Mouse (Mus musculus) cerebellum, postnatal 36 days (tissue): ENCODE results near the gene Srprb.
"Not testable (repeated sequence)": the region's sequence is repeated elsewhere in the genome, so short reads cannot be mapped to it uniquely, and the experiment has no call there.

Experiments used
- DNase-seq, 2 experiments: peaks; one replicate each; pipeline ENCODE4 v3.0.0; 2021 to 2022; ENCODE audit warnings: mixed read lengths in 2 of 2

The Srprb gene

DNA sequence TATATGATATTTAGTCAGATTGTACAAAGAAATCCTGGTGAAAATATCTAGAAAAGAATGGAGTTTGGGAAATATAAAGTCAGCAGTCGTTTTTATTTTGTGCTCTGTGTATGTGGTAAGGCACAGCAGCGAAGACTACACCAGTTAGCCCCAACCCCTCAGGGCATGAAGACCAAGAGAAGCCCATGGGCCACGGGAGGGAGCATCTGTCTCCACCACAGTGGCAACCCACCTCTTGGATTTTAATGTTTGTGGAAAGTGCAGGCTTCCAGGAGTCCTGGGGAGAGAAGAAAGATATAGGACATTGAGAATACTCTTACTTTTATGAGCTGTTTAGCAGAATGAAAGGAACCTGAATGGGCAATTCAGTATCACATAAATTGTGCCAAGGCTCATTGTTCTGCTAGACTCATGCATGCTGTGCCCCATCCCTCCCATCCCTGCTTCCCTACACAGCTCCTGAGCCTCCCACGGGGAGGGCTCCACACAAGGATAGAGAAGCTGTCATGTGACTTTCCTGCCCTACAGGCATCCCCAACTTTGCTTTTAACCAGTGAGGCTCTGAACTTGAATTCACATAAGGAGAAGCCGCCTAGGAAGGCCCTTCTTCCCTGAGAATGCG is 7.0 kb upstream of the Srprb start:
- no peak for DNase-seq

DNA sequence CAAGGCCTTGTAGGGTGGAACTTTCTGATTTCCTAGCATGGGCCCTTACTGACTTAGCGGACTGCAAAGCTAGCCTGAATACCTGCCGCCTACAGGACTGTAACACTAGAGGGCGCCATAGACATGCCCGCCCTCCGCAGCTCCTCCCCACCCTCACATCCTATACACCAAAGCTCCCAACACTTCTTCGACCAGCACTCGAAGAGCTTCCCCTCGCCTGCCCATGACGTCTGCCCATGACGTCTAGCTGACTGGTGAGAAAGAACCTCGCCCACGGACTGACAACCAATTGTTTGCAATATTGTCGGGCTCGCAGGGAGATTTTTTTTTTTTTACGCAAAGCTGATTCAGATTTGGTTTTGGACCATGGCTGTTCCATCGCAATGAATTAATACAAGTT is 5.9 kb upstream of the Srprb start:
- DNase-seq: peak; percentile 62 to 64

DNA sequence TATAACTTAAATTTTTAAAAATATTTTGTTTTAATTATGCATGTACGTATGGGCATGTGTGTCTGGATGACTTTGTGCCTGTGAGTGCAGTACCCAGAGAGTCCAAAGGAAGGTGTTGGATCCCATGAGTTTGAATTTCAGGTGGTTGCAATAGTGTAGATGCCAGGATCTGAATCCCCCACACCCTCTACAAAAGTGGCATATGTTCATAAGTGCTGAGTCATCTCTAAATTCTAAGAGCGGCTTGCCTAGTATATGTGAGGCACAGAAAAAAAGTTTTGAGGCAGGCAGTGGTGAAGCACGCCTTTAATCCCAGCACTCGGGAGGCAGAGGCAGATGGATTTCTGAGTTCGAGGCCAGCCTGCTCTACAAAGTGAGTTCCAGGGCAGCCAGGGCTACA is 3.8 kb upstream of the Srprb start:
- no peak for DNase-seq

DNA sequence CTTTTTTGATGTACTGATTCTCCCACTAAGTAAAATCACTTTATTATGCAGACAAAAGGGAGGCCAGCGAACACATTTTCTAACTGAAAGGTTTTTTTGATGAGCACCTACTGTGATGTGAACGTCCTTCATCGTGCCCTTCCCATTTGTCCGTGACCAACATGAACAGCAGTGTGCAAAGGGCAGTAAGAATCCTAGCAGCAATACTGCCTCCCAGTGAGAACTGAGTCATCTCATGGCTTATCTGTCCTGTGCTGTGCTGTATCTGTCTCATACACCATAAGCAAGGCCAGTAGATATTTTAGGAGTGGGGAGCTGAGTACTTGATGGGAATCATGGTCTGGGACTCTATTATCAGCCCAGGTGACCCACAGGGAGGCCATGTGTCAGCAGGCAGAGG is 13.5 kb downstream of the Srprb start:
- DNase-seq: no peak

DNA sequence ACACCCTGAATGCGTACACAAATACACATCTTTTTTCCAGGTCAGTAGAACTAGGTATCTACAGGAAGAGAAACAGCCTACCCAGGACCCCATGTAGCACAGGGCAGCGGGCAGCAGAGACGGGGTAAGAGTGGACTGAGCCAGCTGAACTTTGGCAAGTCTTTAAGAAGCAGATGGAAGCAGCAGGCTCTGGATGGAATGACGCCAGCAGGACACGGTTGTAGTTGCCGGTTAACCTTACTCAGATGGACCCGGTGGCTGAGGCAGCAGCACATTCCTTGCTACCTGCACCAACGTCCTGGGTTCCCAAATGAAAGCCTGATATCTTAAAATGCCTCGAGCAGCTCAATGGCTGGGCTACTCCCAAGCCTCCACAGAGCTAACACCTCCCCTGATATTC is 15.2 kb downstream of the Srprb start:
- DNase-seq: peak; percentile 78 to 82

DNA sequence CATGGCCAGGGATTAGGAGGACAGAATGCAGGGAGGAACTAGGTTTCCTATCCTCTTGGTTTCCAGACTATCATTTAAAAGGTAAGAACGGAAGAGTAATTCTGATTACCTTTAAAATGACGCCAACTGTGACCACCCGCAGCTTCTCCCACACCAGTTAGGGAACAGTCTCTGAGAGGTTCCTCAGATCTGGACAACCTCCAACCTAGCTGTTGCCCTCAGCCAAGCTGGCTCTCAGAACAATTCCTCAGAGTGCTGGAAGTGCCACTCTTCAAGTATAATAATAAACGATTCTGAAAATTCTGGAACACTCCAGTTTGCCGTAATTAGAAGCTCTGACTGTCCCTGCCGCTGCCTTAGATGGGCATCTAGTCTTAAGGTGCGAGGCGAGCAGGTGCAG is 16.0 kb downstream of the Srprb start:
- DNase-seq: peak; percentile 33 to 47

DNA sequence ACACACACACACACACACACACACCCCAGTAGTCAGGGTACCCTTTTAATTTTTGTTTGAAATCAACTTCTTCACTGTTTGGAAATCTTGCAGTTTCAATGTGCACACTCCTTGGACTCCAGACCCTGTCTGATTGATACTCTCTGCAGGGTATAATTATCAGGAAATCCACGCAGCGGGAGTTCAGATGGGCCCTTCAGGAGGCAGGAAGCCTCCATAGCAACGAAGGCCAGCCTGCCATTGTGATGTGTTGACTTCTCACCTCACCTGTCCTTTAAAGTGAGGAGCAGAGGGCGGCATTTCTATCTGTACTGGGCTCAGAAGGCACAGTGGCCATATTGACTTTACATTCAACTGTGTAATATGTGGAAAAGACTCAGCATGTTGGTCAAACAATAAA is 17.1 kb downstream of the Srprb start:
- no peak for DNase-seq

DNA sequence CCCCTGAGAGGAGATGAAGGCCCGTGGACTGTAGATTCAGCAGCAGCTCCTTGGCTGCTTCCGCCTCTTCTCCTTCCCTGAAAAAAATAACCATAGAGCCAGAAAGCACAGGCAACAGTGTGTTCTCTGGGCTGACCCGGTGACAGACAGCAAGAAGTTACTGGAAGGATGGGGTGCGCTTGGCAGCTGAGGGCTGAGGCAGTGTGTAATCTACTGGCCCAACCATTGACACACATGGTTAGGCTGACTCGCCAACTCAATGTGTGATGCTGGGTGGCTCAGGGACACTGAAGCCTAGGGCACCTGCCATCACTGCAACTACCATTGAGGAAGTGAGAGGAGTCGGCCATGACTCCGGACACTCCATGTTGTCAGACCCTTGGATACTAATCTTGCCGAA is 20.1 kb downstream of the Srprb start:
- DNase-seq: no peak

DNA sequence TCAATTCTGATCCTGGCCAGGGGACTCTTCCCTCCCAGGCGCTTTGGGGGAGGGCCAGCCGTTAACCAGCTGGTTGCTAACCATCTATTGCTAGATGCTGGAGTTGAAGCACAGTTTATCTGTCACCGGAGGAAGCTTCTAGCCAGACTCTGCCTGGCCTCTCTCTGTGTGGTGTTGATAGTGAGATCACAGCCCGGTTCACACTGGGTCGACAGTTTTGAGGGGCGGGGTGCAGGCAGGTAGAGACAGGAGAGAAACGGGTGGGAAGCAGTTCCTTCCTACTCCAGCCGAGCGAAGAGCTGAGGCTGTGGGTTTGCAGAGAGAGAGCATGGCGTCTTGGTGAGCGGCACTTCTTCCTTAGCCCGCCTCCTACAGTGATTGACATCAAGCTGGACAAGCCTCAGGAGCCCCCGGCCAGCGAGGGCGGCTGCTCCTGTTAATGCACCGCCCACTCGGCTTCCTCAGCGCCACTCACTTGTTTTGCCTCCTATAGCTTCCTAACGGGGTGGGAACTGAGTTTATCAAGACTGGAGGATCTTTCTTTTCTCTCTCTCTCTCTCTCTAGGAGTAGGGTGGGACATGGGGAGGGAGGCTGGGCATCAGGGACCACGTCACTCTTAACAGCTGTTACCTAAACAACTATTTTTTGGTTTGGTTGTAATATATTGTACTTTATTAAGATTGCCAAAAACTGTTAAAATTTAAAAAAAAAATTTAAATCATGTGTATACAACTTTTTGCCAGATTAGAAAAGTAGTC is 21.0 kb downstream of the Srprb start:
- DNase-seq: no peak

DNA sequence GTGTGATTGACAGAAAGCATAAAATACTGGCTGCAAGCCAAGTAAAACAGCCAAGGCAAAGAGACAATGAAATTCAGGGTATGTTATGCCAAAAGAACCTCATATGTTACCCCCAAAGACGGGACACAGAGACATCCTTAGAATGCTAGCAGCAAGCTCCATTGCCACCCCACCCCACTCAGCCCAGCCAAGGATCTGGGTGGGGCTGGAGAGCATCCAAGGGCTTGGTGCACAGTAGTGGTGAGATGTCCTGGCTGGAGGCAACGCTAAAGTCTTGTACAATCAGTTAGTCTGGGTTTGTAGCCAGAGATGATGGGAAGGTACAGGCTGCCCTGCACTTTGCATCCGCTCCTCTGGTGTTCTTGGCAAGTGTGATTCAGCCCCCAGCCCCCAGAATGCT is 21.6 kb downstream of the Srprb start:
- DNase-seq: peak; percentile 55 to 56

DNA sequence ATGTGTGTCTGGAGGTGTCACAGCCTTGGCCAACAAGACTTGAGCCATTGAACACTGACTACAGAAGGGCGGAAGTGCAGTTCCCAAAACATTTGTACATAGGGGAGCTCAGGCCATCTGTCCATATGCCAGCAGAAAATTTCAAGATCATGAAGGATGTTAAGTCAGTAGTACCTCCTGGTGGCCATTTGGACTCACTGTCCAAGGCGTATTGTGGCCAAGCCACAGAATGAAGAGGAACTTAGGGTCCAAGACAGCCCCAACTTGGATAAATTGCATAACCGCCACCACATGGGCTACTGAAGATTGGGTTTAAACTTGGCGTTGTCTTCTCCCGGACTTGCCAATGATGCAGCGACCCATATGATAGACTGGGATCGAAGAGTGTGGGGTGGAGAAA is 26.2 kb downstream of the Srprb start:
- no peak for DNase-seq

DNA sequence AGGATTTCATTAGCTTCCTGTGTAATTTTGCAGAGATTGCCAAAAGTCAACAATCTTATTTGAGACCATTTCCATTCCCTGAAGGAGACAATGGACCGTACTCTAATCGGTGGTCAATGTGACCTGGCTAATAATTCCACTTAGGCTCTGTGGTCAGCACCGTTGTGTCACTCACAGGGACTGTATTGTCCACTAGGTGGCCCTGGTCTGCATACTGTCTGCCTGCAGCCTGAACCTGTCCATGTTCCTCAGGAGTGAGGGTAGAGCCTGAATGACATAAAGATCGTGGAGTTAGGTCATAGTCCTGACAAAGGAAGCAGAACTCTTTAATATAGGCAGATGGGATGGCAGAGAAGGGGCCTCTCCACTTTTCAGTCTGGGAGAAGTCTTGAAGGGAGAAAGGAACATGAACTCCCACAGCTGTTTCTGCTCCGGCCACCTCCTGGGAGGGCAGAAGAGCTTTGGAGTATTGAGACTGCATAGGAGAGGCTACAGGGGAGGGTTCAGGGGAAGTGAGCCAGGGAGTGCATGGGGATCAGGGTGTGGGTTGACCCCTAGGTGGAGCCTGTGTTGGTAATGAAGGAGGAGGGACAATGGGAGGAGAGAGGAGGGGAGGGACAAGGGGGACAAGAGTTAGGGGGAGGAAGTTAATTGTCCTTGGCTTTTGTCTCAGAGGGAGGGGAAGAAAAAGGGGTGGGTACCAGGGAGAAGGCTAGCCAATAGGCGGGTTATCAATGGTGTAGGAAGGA is 27.0 kb downstream of the Srprb start:
- DNase-seq: no peak

DNA sequence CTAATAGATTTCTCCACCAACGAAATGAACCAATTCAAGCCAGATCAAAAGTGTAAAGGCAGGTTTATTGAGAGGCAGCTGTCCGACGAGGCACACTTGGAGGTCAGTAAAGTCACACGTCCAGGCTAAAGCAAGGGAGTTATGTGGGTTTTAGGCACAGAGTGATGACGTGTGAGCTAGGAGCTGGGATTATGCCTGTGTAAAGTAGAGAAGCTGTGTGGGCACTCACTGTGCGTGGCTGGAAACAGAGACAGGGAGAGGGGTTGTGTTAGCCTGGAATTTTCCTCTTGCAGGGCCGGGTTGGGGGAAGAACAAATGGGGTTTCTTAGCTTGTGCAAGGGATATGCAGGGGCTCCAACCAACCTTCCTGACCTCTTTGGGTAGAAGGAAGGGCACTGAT is 33.2 kb downstream of the Srprb start:
- DNase-seq: no peak

DNA sequence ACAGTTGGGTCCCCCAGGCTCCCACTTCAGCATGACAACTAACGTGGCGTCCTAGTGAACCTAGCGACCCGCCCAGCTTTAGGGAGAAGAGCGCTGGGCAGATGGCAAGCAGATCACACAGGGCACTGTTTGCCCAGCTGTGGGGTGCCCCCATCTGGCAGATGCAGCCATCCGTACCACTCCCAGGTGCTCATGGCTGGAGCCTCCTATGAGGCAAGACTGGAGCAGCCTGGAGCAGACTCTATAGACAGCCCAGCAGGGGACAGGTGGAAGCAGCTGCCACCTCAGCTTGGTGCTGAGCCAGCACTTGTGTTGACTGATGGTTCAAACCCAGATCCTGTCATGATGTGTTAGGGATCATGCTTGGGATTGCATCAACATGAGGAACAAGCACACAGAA is 33.9 kb downstream of the Srprb start:
- no peak for DNase-seq

DNA sequence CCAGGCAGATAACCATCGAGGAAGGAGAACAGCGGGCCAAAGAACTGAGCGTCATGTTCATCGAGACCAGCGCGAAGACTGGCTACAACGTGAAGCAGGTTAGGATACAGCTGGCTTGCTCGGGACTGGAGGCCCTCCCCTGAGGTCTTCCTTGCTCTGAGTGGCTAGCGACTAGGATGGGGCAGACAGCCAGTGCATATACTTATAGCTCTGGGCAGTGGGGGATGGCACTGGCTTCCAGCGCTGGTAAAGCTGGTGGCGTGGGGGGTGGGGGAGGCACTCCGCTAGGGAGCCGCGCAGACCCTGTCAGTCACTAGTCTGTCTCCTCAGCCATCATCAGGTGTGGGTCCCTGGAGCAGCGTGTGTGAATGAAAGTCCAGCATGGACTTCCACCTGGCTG is 38.1 kb downstream of the Srprb start:
- no peak for DNase-seq

DNA sequence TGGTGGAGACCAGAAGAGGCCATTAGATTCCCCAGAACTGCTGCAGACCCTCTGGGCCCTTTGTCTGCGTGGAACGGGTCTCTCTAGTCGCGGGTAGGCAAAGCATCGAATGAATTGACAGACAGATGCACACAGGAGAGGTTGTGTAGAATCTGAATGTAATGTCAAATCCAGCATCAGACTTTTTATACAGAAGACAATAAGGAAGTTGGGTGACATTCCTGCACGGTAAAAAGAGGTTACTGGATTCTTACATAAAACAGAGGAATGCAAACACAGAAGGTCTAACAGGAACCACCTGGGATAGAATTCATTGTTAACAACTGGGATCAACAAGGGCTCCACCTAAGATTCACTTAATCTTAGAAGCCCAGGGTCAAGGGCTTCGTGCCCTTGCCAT is 46.8 kb downstream of the Srprb start:
- DNase-seq: not testable (repeated sequence)

DNA sequence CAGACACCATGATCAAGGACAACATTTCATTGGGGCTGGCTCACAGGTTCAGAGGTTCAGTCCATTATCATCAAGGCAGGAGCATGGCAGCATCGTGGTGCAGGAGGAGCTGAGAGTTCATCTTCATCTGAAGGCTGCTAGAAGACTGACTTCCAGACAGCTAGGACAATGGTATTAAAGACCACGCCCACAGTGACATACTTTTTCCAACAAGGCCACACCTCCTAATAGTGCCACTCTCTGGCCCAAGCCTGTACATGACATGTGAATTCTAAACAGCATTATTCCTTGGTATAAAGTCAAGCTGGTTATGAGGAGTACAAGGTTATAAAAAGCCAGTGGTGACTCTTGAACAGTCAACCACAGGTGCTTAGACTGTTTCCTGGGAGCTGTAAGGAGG is 47.4 kb downstream of the Srprb start:
- DNase-seq: no peak

DNA sequence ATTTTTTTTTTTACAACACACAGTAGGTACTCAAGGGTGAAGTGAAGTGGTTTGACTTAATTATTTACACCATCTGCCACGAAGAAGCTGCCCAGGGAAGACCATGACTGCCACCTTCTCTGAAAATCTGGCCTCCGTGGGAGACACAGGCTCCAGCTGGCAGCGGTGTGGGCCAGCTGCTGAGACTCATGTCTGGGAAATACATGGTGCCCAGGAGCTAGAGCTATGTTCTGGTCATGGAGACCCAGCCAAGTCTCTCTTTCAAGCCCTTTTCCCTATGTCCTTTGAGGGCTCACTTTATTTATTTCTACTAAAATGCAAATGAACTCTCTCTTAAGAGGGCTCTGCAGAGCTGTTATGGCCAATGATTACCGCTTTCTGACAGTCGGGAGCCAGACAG is 48.7 kb downstream of the Srprb start:
- no peak for DNase-seq

DNA sequence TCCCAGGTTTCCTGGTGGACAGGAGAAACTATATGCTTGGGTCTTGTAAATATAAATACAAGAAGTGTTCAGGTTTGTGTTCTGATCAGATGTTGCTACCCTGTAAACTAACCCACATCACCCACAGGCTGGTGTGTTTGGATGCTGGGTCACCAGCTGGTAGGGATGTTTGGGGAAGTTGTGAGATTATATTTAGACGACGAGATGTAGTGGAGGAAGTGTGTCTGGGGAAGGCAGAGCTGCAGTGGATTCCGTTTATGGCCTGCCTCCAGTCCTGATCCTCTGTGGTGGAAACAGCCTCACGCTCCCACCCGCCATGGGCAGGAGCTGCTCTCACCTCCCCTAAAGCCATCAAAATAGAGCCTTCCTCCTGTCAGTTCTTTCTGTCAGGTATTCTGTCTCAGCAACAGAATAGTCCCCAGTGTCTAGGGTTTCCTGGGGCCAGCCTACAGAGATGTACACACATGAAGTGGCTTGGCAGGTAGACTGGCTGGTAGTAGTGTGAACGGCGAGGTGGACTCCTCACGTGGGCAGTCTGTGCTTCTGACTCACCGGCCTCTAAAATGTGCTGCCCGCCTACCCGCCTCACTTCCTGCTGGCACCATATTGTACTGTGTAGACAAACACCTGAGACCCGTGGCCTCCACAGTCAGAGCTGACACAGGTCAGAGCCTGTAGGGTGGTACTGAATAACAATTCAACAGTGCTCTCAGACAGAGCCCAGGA is 52.7 kb downstream of the Srprb start:
- no peak for DNase-seq

DNA sequence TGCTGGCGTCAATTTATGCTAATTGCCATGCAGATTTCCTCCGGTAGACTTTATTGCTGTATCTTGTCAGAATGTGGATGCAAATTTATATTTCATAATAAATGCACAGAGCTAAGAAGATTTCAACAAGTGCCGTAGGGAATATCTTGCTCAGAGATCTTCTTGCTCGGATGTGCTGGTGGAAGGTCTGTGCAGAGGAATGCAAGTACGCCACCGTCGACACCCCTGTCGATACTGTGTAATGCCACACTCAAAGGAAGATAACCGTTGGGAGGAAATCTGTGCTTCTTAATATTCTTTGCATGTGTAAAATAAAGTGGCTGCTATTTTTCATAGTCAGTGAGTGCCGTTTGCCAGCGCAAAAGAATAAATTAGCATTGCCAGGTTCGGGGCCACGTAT is 54.8 kb downstream of the Srprb start:
- DNase-seq: no peak

DNA sequence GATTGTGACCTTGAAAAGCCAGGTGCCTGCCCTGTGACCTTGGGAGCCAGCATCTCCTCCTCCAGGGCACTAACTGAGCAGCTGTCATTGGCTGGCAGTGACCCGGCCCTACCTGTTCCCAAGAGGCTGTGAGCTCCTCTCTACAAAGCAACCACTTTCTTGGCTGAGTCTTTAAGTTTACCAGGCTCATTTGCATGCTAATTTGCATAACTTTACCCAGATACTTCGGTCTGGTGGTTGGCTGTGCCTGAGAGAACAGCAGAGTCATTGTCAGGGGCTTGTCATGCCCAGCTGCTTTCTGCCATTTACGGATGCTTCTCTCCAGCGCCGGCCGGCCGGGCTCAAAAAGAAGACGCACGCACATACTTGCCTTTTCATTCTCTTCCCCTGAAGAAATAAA is 55.2 kb downstream of the Srprb start:
- DNase-seq: no peak

DNA sequence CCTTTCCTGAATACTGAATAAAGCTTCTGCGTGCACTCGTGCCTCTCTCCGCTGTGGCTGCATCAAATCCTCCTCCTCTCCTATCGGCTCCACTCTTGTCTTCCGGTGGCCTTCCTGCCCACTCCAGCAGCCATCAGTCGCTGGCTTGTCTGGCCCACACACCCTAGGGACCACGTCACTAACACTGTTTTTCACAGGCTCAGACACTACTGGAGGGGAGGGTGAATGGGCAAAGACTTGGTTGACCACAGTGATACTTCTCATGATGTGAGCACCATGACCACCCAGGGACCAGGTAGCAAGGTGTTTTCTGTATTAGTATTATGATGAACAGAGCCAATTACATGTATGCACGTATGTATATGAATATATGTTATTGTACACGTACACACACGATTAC is 55.7 kb downstream of the Srprb start:
- no peak for DNase-seq

DNA sequence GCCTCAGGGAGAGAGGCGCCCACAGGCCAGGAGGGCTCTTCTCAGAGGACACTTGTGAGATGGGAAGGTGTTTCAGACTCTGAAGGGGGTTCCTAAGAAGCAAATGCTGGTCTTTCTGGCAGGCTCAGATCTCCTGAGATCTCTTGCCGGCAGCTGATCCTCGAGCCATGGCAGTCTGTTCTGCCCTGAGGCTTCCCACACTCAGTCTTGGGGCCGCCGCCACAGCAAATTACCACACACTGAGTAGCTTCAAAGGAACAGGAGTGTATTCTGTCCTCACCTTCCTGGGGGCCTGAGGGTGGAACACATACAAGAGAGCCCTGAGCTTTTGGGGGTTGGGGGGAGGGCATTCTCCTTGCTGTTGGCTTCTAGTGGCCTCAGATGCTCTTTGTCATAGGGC is 56.6 kb downstream of the Srprb start:
- no peak for DNase-seq

DNA sequence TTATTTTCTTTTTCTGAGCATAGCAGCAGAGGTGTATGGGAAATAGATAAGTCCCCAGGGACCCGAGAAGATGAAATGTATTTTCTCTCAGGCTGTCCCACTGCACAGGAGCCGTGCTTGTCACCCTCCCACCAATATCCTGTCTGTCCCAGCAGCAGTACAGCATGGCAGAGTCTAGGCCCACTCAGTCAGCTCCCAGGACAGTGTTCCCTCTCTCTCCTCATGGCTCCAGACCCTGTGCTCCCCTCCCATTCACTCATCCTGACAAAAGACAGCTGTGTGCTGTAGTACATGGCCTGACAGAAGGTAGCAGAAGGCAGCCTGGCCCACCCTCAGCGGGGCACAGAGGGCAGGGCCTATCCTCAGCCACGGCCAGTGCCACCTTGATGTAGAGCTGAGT is 58.1 kb downstream of the Srprb start:
- DNase-seq: no peak
